In the genomic region with DNA sequence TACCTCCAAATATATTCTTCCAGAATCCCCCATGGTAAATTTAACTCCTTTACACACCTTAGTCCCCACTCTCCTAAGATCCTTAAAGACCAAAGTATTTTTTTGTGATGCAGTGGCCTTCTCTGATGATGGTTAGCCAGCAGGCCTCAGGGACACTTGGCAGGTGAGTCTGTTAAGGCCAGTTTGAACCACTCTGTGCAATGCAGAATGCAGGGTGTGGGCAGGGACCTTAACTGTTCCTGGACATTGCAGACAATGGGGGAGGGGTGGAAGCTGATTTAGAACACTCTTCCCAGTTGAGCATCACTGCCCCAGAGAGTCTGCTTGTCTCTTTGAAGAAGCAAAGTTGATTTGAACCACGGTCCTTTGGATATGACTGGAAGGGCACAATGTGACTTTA, we compare ENCODE assay signal across 32 mouse cellular contexts. TPM values are rescaled to one million over a fixed set of nuclear protein-coding genes. Genes with fewer than 3 reads are reported as not detected.
DNase-seq lines count a peak whose midpoint lies in the region.
"Had no signal": no experiment of that assay in that cellular context is flagged by ENCODE, and none has a peak within 500 bp of the region (broad histone marks: within the 10 kb centered on the region; RNA-seq: fewer than 3 reads in every experiment).

No protein-coding gene starts in this region.

- H3K27ac ChIP-seq in macrophage = peak overlapping the region; percentile 69
- H3K27ac ChIP-seq: embryonic facial prominence, embryonic 13.5 days; embryonic facial prominence, embryonic 15.5 days; forebrain, embryonic 10.5 days; forebrain, embryonic 12.5 days had no signal

- 100% methylated on average over 1 of the region's 1 CpGs for WGBS in macrophage (ENCODE audit: missing documents)

- no peaks in the 10 kb centered on the region for H3K79me2 ChIP-seq in macrophage (ENCODE audit: inconsistent target)

- no peaks in the 10 kb centered on the region for H3K36me3 ChIP-seq in macrophage (ENCODE audit: inconsistent target)
- H3K36me3 ChIP-seq: embryonic facial prominence, embryonic 13.5 days; embryonic facial prominence, embryonic 15.5 days; forebrain, embryonic 10.5 days; forebrain, embryonic 12.5 days; G1E had no signal

- peak; percentile 61 for DNase-seq in heart, adult 11 months
- DNase-seq in heart, adult 9 months (ENCODE audit: low spot score in 2 of 2) = no peak
- DNase-seq in ZHBTc4 (ENCODE audit: low read depth, low spot score) = peak; percentile 30
- DNase-seq in frontal cortex, postnatal 10 days (ENCODE audit: low spot score in 2 of 2) = no peak
- DNase-seq in right cerebral cortex, postnatal 36 days (ENCODE audit: low spot score in 2 of 2) = no peak
- DNase-seq: adrenal gland, adult 8-10 months; adrenal gland, postnatal 14 days; adrenal gland, postnatal 36 days; B cell, adult 2 months; cerebellum, adult 11 months; cerebellum, adult 18-20 months; cerebellum, adult 8-10 months; cerebellum, adult 9-11 months; cerebellum, postnatal 14 days; cerebellum, postnatal 36 days; embryo, embryonic 11 days had no signal

- H3K4me3 ChIP-seq in macrophage (ENCODE audit: inconsistent target) = no peak overlapping the region
- H3K4me3 ChIP-seq: embryonic facial prominence, embryonic 13.5 days; embryonic facial prominence, embryonic 15.5 days; erythroblast, embryonic 14.5 days; forebrain, embryonic 10.5 days; forebrain, embryonic 12.5 days had no signal

RNA-seq across cellular contexts. Expression of a gene that starts 4.7 kb away (rescaled TPM):
- under 1 TPM in 10 of 26 experiments, not detected in 16; 0.32 to 0.78 (median 0.54) TPM for total RNA-seq in macrophage (2018; cell fraction: chromatin; rRNA removed)
- under 1 TPM in 22 of 26 experiments, not detected in 4; 0.09 to 0.37 (median 0.22) TPM for total RNA-seq in macrophage (2018; cell fraction: cytosol; rRNA removed)
- under 1 TPM in 9 of 26 experiments, not detected in 17; 0.29 to 0.54 (median 0.36) TPM for total RNA-seq in macrophage (2018; cell fraction: nucleus; rRNA removed)
- 0.10 TPM in 1 of 3 replicates, not detected in the others for polyA plus RNA-seq in macrophage (2018)
- total RNA-seq: adrenal gland, adult 18-20 months; adrenal gland, adult 8-10 months; adrenal gland, postnatal 14 days; adrenal gland, postnatal 36 days; common myeloid progenitor, adult 5-6 weeks had no signal
- polyA plus RNA-seq: brain, embryonic 14.5 days; embryonic facial prominence, embryonic 11.5 days; embryonic facial prominence, embryonic 13.5 days; embryonic facial prominence, embryonic 15.5 days; erythroblast, embryonic 14.5 days; forebrain, embryonic 10.5 days; forebrain, embryonic 12.5 days; forebrain, embryonic 14.5 days; forebrain, embryonic 16.5 days; frontal cortex, adult 2 months; G1E; Patski had no signal

RNA-seq across cellular contexts. Expression of a gene that starts 38.0 kb away (rescaled TPM):
- total RNA-seq in macrophage (2018; cell fraction: chromatin; rRNA removed) = not detected
- under 1 TPM in 1 of 26 experiments, not detected in 25; 0.09 TPM for total RNA-seq in macrophage (2018; cell fraction: cytosol; rRNA removed)
- total RNA-seq in macrophage (2018; cell fraction: nucleus; rRNA removed) = under 1 TPM in 1 of 26 experiments, not detected in 25; 0.24 TPM
- polyA plus RNA-seq in macrophage (2018) = 0.12 TPM in 1 of 3 replicates, not detected in the others
- polyA plus RNA-seq: CD4-positive, CD25-positive, alpha-beta regulatory T cell, adult 4 months; forebrain, embryonic 12.5 days; G1E had no signal

RNA-seq across cellular contexts. Expression of a gene that starts 48.9 kb away (rescaled TPM):
- total RNA-seq in macrophage (2018; cell fraction: chromatin; rRNA removed) = 10 to 100 TPM in 1 of 26 experiments, 1 to 10 TPM in 25; 1.3 to 10.9 (median 3.9) TPM
- total RNA-seq in macrophage (2018; cell fraction: cytosol; rRNA removed) = 100 to 1,000 TPM; 104 to 194 (median 135) TPM
- 100 to 1,000 TPM in 2 of 26 experiments, 10 to 100 TPM in 24; 18.2 to 115 (median 67.3) TPM for total RNA-seq in macrophage (2018; cell fraction: nucleus; rRNA removed)
- polyA plus RNA-seq in macrophage (2018) = 127 to 236 TPM (median 209 TPM) in 3 replicates
- polyA plus RNA-seq: G1E had no signal

RNA-seq across cellular contexts. Expression of a gene that starts 57.3 kb away (rescaled TPM):
- 100 to 1,000 TPM in 6 of 26 experiments, 10 to 100 TPM in 20; 22.2 to 165 (median 63.4) TPM for total RNA-seq in macrophage (2018; cell fraction: chromatin; rRNA removed)
- 10 to 100 TPM; 30.7 to 69.5 (median 50.9) TPM for total RNA-seq in macrophage (2018; cell fraction: cytosol; rRNA removed)
- total RNA-seq in macrophage (2018; cell fraction: nucleus; rRNA removed) = 100 to 1,000 TPM in 7 of 26 experiments, 10 to 100 TPM in 19; 30.2 to 153 (median 77.3) TPM
- 21.5 to 45.5 TPM (median 25.9 TPM) in 3 replicates for polyA plus RNA-seq in macrophage (2018)

Comparison
In these comparisons a context has a peak if more than half of its experiments do, and no peak if none do; other contexts are left out.
1. DNase-seq: peak in heart, adult 11 months (single experiment) and ZHBTc4 (single experiment); none in heart, adult 9 months (0 of 2), frontal cortex, postnatal 10 days (0 of 2) and right cerebral cortex, postnatal 36 days (0 of 2).